Mouse (Mus musculus) inflammation-experienced regulatory T-cells, adult 6 months (primary cell): ENCODE measurements around the gene Pam. TPM values are rescaled to one million over a fixed set of nuclear protein-coding genes. Genes with fewer than 3 reads are reported as not detected.

ENCODE experiments used
- ATAC-seq: one replicate; pipeline ENCODE4 v1.8.0; 2017
- polyA plus RNA-seq, 3 experiments: library from polyadenylated mRNA; unstranded; fragments of 100-300 nt; shearing (Covaris generic); gene quantifications; one replicate each; pipeline ENCODE4 v1.2.1; 2017

Gene Pam
- polyA plus RNA-seq, 3 experiments from 2014 or later, result 1.5 to 5.3 (median 3.8) TPM

- ATAC-seq, result no peak
Measured at GRCm38 (mm10) chr1:97903912-97904460, 191.5 kb downstream of the Pam start.

- no peak for ATAC-seq
Measured at GRCm38 (mm10) chr1:97902830-97903229, 192.6 kb downstream of the Pam start.

- no peak for ATAC-seq
Measured at GRCm38 (mm10) chr1:97900559-97901153, 194.8 kb downstream of the Pam start.

GRCm38 (mm10) chr1:97887511-97887910 is 207.9 kb downstream of the Pam start:
- ATAC-seq, result no peak

GRCm38 (mm10) chr1:97883498-97883897 is 211.9 kb downstream of the Pam start:
- no peak for ATAC-seq

- no peak for ATAC-seq
Measured at GRCm38 (mm10) chr1:97877037-97877436, 218.4 kb downstream of the Pam start.

GRCm38 (mm10) chr1:97873490-97874054 is 221.9 kb downstream of the Pam start:
- no peak for ATAC-seq

- no peak for ATAC-seq
Measured at GRCm38 (mm10) chr1:97872493-97872892, 223.0 kb downstream of the Pam start.

GRCm38 (mm10) chr1:97872072-97872471 is 223.4 kb downstream of the Pam start:
- no peak for ATAC-seq

GRCm38 (mm10) chr1:97864135-97864534 is 231.3 kb downstream of the Pam start:
- no peak for ATAC-seq

GRCm38 (mm10) chr1:97863140-97863539 is 232.3 kb downstream of the Pam start:
- no peak for ATAC-seq

GRCm38 (mm10) chr1:97862734-97863133 is 232.7 kb downstream of the Pam start:
- no peak for ATAC-seq

GRCm38 (mm10) chr1:97854256-97854655 is 241.2 kb downstream of the Pam start:
- ATAC-seq, result no peak

- ATAC-seq, result no peak
Measured at GRCm38 (mm10) chr1:97851601-97852175, 243.8 kb downstream of the Pam start.

GRCm38 (mm10) chr1:97848601-97849241 is 246.7 kb downstream of the Pam start:
- ATAC-seq, result no peak

- ATAC-seq, result no peak
Measured at GRCm38 (mm10) chr1:97843220-97843992, 252.0 kb downstream of the Pam start.

GRCm38 (mm10) chr1:97834354-97834822 is 261.1 kb downstream of the Pam start:
- ATAC-seq, result no peak

GRCm38 (mm10) chr1:97833466-97834353 is 261.7 kb downstream of the Pam start:
- ATAC-seq, result no peak

- ATAC-seq, result no peak
Measured at GRCm38 (mm10) chr1:97828087-97828486, 267.4 kb downstream of the Pam start.

- no peak for ATAC-seq
Measured at GRCm38 (mm10) chr1:97827566-97827965, 267.9 kb downstream of the Pam start.

GRCm38 (mm10) chr1:97822904-97823303 is 272.5 kb downstream of the Pam start:
- no peak for ATAC-seq

GRCm38 (mm10) chr1:97822203-97822602 is 273.2 kb downstream of the Pam start:
- ATAC-seq, result no peak
